Mouse (Mus musculus) stomach, embryonic 16.5 days (tissue): ENCODE measurements at regions not wholly inside any gene's neighbourhood (a gene's known extent, or its start where the extent isn't known, plus 50 kb on each side); places are given as distances from the start of the nearest gene placed in this dataset.
A peak's percentile ranks its signal among the peaks of the same experiment; 100 is the strongest.

Source experiments
- ATAC-seq: fragments of 200-750 bp; cut with Nextera tagmentation; 2 replicates; pipeline ENCODE4 v1.8.0; 2017; ENCODE audit warnings: moderate number of reproducible peaks, moderate TSS enrichment; ENCODE audit not compliant: insufficient read depth, low FRiP score
- H3K27ac ChIP-seq: fragments of 300-500 bp; sonication (generic); 2 replicates; pipeline ENCODE4 v1.5.1; 2014; ENCODE audit warnings: low read length
- H3K27me3 ChIP-seq: fragments of 300-500 bp; sonication (generic); 2 replicates; pipeline ENCODE4 v1.6.1; 2014; ENCODE audit warnings: low read length, control low read depth, mixed read lengths; ENCODE audit not compliant: control insufficient read depth, insufficient read depth
- H3K36me3 ChIP-seq: fragments of 300-500 bp; sonication (generic); 2 replicates; pipeline ENCODE4 v1.6.1; 2014; ENCODE audit warnings: low read length; ENCODE audit not compliant: control insufficient read depth, insufficient read depth
- H3K4me1 ChIP-seq: fragments of 300-500 bp; sonication (generic); 2 replicates; pipeline ENCODE4 v1.6.1; 2014; ENCODE audit warnings: low read length, control low read depth, mixed read lengths; ENCODE audit not compliant: control insufficient read depth, insufficient read depth
- H3K4me2 ChIP-seq: fragments of 300-500 bp; sonication (generic); 2 replicates; pipeline ENCODE4 v1.6.1; 2014; ENCODE audit warnings: low read depth, low read length, mixed read lengths
- H3K4me3 ChIP-seq: fragments of 300-500 bp; sonication (generic); replicated peaks from 2 replicates; pipeline ENCODE4 v1.5.1; 2014; ENCODE audit warnings: mild to moderate bottlenecking, low read length
- H3K9ac ChIP-seq: fragments of 300-500 bp; sonication (generic); 2 replicates; pipeline ENCODE4 v1.6.1; 2014; ENCODE audit warnings: low read length
- H3K9me3 ChIP-seq: fragments of 300-500 bp; sonication (generic); replicated peaks from 2 replicates; pipeline ENCODE4 v1.6.1; 2016; ENCODE audit warnings: low read length, control low read depth; ENCODE audit not compliant: control insufficient read depth
- WGBS: fragments of 180-500 bp; shearing (Covaris S2); extraction: QIAGEN DNeasy Blood & Tissue Kit; methylation state at CpG from one replicate; pipeline ENCODE4 v1.1.7; 2014; 5-methylcytosine and 5-hydroxymethylcytosine counted together

DNA sequence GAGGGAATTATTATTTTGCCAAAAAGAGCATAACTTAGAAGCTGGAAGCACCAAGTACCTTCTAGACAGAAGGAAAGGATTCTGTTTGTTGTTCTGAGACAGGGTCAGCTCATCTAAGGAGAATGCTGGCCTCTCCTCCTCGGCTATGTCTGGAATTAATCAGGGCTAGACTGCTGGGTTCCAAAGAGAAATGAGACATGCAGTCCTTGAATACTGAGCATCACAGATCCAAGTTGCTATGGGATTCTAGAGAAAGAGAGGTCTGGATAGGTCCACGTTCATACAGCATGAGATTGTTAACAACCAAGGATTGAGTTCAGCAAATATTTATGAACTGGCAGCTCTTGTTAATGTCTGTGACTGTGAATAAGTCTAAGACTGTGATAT, 63.7 kb upstream of the Slc22a23 start:
- H3K27me3 ChIP-seq, result no peaks in the 10 kb centered on the region
- H3K9ac ChIP-seq, result no peak overlapping the region
- no peaks in the 10 kb centered on the region for H3K36me3 ChIP-seq
- WGBS, result 24% methylated on average over 2 of the region's 2 CpGs
- no peaks in the 10 kb centered on the region for H3K9me3 ChIP-seq
- ATAC-seq, result peak; percentile 50; the same call in 1 of the 2 replicates
- no peak overlapping the region for H3K4me3 ChIP-seq
- H3K4me1 ChIP-seq, result peaks cover 10% of the 10 kb centered on the region; the same call in 1 of the 2 replicates
- H3K4me2 ChIP-seq, result no peak overlapping the region
- peak overlapping the region; percentile 50 for H3K27ac ChIP-seq

DNA sequence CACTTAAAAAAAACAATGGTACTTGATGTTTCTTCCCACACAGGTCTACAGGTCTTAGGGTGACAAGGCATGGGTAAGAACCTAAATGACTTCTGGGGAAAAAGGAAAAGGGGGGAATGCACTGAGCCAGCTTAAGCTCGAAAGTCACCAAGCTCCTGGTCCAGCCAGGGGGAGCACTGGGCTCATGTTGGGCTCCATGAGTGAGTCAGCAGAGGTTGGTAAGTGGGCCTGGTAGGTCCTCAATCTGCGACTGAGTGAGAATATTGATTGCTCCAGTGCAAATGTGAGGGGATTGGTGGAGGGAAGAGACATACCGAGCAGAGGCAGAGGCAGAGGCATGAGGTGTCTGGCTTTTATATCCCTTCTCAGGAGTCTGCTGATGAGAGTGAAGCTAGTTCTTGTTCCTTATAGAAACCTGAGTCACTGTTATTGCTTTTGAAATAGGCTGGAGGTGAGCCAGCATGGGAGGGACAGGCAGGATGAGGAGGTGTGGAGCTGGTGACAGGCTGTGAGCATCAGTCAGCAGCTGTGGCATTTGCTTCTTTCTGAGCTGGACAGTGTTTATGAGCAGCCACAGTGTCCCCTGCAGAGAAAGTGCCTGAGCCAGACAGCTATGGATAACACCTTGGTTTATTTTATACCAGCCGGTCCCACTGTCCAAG, 63.2 kb upstream of the Slc22a23 start:
- 37% methylated on average over 4 of the region's 4 CpGs for WGBS
- H3K27me3 ChIP-seq, result no peaks in the 10 kb centered on the region
- H3K4me1 ChIP-seq, result peaks cover 10% of the 10 kb centered on the region; the same call in 1 of the 2 replicates
- no peak overlapping the region for H3K4me3 ChIP-seq
- no peak overlapping the region for H3K4me2 ChIP-seq
- H3K36me3 ChIP-seq, result no peaks in the 10 kb centered on the region
- no peaks in the 10 kb centered on the region for H3K9me3 ChIP-seq
- peak overlapping the region; percentile 50 for H3K27ac ChIP-seq
- no peak overlapping the region for H3K9ac ChIP-seq
- ATAC-seq, result peak; percentile 58

GRCm38 (mm10) chr13:34406291-34406690, 61.3 kb upstream of the Slc22a23 start:
- no peak overlapping the region for H3K9ac ChIP-seq
- no peak overlapping the region for H3K4me3 ChIP-seq
- no peaks in the 10 kb centered on the region for H3K36me3 ChIP-seq
- H3K4me2 ChIP-seq, result no peak overlapping the region
- ATAC-seq, result no peak
- peaks cover 10% of the 10 kb centered on the region; the same call in 1 of the 2 replicates for H3K4me1 ChIP-seq
- H3K27ac ChIP-seq, result no peak overlapping the region
- H3K27me3 ChIP-seq, result no peaks in the 10 kb centered on the region
- no peaks in the 10 kb centered on the region for H3K9me3 ChIP-seq

DNA sequence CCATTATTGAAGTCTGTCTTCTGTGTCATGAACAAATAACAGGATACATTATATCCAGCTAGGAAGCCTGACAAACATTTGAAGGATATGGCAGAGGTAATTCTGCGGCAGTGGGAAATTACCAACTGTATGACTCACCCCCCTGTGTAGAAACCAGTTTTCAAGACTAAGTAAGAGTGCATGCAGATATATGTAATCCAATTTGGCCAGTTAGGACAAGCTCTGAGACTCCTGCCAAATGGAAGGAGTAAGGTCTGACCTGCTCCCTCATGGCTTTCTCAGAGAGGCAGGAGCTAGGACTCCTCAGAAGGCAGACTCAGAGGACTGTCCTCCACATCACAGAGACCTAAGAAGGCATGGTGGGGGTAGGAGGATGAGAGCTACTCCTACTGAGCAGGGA, 57.6 kb upstream of the Slc22a23 start:
- Histone ChIP-seq H3K4me1 (no peaks in the 10 kb centered on the region), H3K27me3 (no peaks in the 10 kb centered on the region), H3K36me3 (no peaks in the 10 kb centered on the region), H3K9me3 (no peaks in the 10 kb centered on the region), H3K27ac (no peak overlapping the region), H3K4me2 (no peak overlapping the region), H3K4me3 (no peak overlapping the region), H3K9ac (no peak overlapping the region)
- ATAC-seq, result 0 out of 2 replicates have a peak, but pooled peaks have one; percentile 29
- 67% methylated on average over 1 of the region's 1 CpGs for whole genome bisulfite sequencing

DNA sequence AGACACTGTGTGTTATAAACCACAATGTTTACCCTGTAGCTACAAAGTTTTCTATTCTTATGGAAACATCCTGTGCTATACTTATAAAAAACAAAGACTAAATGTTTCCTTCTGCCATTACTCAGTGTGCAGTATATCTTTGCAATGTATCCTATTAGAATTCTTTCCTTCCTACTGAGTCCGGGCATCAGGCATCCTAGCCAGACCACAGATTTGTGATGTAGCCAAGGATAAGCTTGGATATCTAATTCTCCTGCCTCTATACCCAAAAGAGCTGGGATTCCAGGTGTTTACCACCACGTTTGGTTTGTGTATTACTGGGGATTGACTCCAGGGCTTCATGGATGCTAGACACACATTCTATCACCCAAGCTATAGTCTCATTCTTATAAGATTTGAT, 56.0 kb upstream of the Slc22a23 start:
- no peak overlapping the region for H3K4me3 ChIP-seq
- H3K27me3 ChIP-seq, result no peaks in the 10 kb centered on the region
- ATAC-seq, result no peak
- H3K4me1 ChIP-seq, result no peaks in the 10 kb centered on the region
- no peak overlapping the region for H3K9ac ChIP-seq
- H3K9me3 ChIP-seq, result no peaks in the 10 kb centered on the region
- 68% methylated on average over 2 of the region's 2 CpGs for WGBS
- no peak overlapping the region for H3K27ac ChIP-seq
- H3K4me2 ChIP-seq, result no peak overlapping the region
- no peaks in the 10 kb centered on the region for H3K36me3 ChIP-seq

DNA sequence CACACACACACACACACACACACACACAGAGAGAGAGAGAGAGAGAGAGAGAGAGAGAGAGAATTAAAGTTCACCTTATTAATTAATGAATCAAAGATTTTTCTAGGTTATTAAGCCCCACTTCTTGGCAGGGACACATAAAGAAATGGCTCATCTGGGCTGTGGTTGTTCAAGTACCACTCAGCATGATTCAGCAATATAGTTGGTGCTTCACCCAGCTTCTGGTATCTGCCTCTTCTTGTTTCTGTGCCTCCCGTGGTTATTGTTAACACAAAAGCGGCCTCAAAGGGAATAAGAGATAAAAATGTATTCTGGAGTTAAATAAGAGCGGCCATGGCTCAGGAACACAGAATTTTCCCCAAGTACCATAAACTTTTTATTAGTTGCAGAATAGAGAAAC, 53.9 kb upstream of the Slc22a23 start:
- 67% methylated on average over 3 of the region's 3 CpGs for WGBS
- H3K9ac ChIP-seq, result no peak overlapping the region
- H3K27ac ChIP-seq, result no peak overlapping the region
- no peaks in the 10 kb centered on the region for H3K27me3 ChIP-seq
- no peaks in the 10 kb centered on the region for H3K4me1 ChIP-seq
- H3K9me3 ChIP-seq, result no peaks in the 10 kb centered on the region
- H3K36me3 ChIP-seq, result no peaks in the 10 kb centered on the region
- H3K4me2 ChIP-seq, result no peak overlapping the region
- no peak for ATAC-seq
- no peak overlapping the region for H3K4me3 ChIP-seq

- Histone ChIP-seq H3K4me3 (no peak overlapping the region), H3K27me3 (no peaks in the 10 kb centered on the region), H3K9me3 (no peaks in the 10 kb centered on the region), H3K36me3 (no peaks in the 10 kb centered on the region), H3K4me1 (no peaks in the 10 kb centered on the region), H3K4me2 (no peak overlapping the region), H3K27ac (peak overlapping the region; percentile 25; the same call in 1 of the 2 replicates), H3K9ac (no peak overlapping the region)
- no peak for ATAC-seq
- 35% methylated on average over 10 of the region's 10 CpGs for WGBS
Observed at GRCm38 (mm10) chr13:34398061-34398787, 53.2 kb upstream of the Slc22a23 start.

DNA sequence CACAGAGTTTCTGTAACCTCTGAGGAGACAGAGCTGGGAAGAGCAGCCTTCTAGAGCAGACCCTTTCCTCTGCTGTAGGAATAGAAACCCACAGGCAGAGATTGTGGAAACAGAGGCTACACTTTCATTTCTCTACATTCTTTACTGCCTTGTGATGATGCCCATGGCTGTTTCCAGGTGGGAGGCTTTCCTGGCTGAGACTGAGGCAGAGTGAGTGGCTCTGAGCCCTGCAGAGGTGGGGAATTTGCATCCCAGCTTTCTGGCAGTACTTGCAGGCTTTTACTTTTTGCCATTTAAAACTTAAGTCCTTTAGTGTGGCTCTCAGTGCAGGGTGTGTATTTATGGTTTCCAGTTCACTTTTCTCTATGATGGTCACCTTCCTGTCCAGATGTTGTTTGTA, 50.5 kb upstream of the Slc22a23 start:
- ATAC-seq, result no peak
- no peak overlapping the region for H3K27ac ChIP-seq
- no peaks in the 10 kb centered on the region for H3K27me3 ChIP-seq

DNA sequence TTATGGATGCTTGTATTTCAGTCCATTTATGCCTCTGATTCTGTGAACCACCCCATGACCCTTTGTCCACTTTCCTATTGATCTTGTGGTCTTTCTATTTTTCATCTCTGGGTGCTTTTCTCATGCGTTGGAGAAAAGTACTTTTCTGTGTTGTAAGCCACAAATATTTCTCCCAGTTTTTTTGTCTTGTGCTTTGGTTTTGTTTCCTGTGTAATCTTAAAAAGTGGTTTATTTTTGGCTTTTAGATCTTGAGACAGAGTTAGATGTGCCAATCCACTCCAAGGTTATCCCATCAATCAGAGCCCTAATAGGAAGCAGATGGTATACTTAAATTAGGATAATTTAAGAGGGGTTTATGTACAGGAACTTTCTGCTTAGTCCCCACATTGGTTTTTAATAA, 50.0 kb upstream of the Slc22a23 start:
- no peak for ATAC-seq
- H3K9ac ChIP-seq, result no peak overlapping the region
- no peaks in the 10 kb centered on the region for H3K36me3 ChIP-seq
- no peaks in the 10 kb centered on the region for H3K27me3 ChIP-seq
- no peak overlapping the region for H3K27ac ChIP-seq
- no peak overlapping the region for H3K4me2 ChIP-seq
- 49% methylated on average over 1 of the region's 1 CpGs for WGBS
- H3K4me3 ChIP-seq, result no peak overlapping the region
- no peaks in the 10 kb centered on the region for H3K4me1 ChIP-seq
- H3K9me3 ChIP-seq, result no peaks in the 10 kb centered on the region

More for the DNA sequence above, 50.5 kb upstream of the Slc22a23 start:
- H3K9ac ChIP-seq, result no peak overlapping the region
- H3K36me3 ChIP-seq, result no peaks in the 10 kb centered on the region
- H3K4me3 ChIP-seq, result no peak overlapping the region
- H3K4me2 ChIP-seq, result no peak overlapping the region
- no peaks in the 10 kb centered on the region for H3K4me1 ChIP-seq
- no peaks in the 10 kb centered on the region for H3K9me3 ChIP-seq
